Mouse (Mus musculus) kidney, adult 2 months (tissue): ENCODE measurements around the gene Cpn1. TPM values are rescaled to one million over a fixed set of nuclear protein-coding genes. Genes with fewer than 3 reads are reported as not detected.

Source experiments
- DNase-seq: peaks from one replicate; pipeline ENCODE4 v3.0.0; 2021
- H3K27ac ChIP-seq: fragments of 200-500 bp; 2 replicates; pipeline ENCODE4 v1.5.1; 2012; ENCODE audit warnings: low read depth, low read length, control low read depth, inconsistent platforms; ENCODE audit not compliant: insufficient read depth
- H3K27me3 ChIP-seq: fragments of 200-500 bp; replicated peaks from 2 replicates; pipeline ENCODE4 v1.6.1; 2012; ENCODE audit warnings: mild to moderate bottlenecking, moderate library complexity, low read length, inconsistent platforms; ENCODE audit not compliant: control insufficient read depth, insufficient read depth
- H3K36me3 ChIP-seq: fragments of 200-500 bp; 2 replicates; pipeline ENCODE4 v1.6.1; 2012; ENCODE audit warnings: mild to moderate bottlenecking, moderate library complexity, low read length, inconsistent platforms; ENCODE audit not compliant: control insufficient read depth, insufficient read depth
- H3K4me1 ChIP-seq: fragments of 200-500 bp; 2 replicates; pipeline ENCODE4 v1.6.1; 2011; ENCODE audit warnings: low read length; ENCODE audit not compliant: control insufficient read depth, insufficient read depth
- H3K4me3 ChIP-seq: fragments of 200-500 bp; 2 replicates; pipeline ENCODE4 v1.5.1; 2011; ENCODE audit warnings: mild to moderate bottlenecking, low read depth, low read length, control low read depth; ENCODE audit not compliant: insufficient read depth
- CTCF ChIP-seq: fragments of 200-500 bp; conservative IDR thresholded peaks from 2 replicates; pipeline ENCODE4 v1.5.1; 2011; ENCODE audit warnings: low read depth, mild to moderate bottlenecking, control low read depth, low read length, moderate library complexity, mixed read lengths; ENCODE audit not compliant: insufficient read depth, insufficient read length
- POLR2A ChIP-seq: fragments of 200-500 bp; IDR thresholded peaks from one replicate; pipeline ENCODE4 v1.6.1; 2011; ENCODE audit warnings: low read depth, low read length, control low read depth
- WGBS: fragments of 180-500 bp; shearing (Covaris S2); methylation state at CpG from one replicate; pipeline ENCODE4 v1.1.7; 2018; 5-methylcytosine and 5-hydroxymethylcytosine counted together
- polyA plus RNA-seq: library from polyadenylated mRNA; depleted of rRNA; stranded (reverse); fragments of >200 nt; gene quantifications from 2 replicates; pipeline ENCODE4 v1.2.3, GENCODE M21; 2012

The Cpn1 gene
- polyA plus RNA-seq, 1 experiment: 103 TPM

GRCm38 (mm10) chr19:44000720-44001119 lies 14.4 kb upstream of the Cpn1 start:
- Histone ChIP-seq H3K4me3 (no peak overlapping the region), H3K36me3 (no peaks in the 10 kb centered on the region), H3K4me1 (no peaks in the 10 kb centered on the region), H3K27me3 (no peaks in the 10 kb centered on the region), H3K27ac (no peak overlapping the region)
- TF ChIP-seq POLR2A (no peak), CTCF (no peak)
- WGBS: 83% methylated on average over 5 of the region's 5 CpGs
- no peak for DNase-seq

GRCm38 (mm10) chr19:44000061-44000460 lies 13.7 kb upstream of the Cpn1 start:
- Histone ChIP-seq H3K27ac (no peak overlapping the region), H3K27me3 (no peaks in the 10 kb centered on the region), H3K36me3 (no peaks in the 10 kb centered on the region), H3K4me3 (no peak overlapping the region), H3K4me1 (no peaks in the 10 kb centered on the region)
- TF ChIP-seq CTCF: no peak
- TF ChIP-seq POLR2A: no peak
- 84% methylated on average over 1 of the region's 1 CpGs for WGBS
- DNase-seq: no peak

DNA sequence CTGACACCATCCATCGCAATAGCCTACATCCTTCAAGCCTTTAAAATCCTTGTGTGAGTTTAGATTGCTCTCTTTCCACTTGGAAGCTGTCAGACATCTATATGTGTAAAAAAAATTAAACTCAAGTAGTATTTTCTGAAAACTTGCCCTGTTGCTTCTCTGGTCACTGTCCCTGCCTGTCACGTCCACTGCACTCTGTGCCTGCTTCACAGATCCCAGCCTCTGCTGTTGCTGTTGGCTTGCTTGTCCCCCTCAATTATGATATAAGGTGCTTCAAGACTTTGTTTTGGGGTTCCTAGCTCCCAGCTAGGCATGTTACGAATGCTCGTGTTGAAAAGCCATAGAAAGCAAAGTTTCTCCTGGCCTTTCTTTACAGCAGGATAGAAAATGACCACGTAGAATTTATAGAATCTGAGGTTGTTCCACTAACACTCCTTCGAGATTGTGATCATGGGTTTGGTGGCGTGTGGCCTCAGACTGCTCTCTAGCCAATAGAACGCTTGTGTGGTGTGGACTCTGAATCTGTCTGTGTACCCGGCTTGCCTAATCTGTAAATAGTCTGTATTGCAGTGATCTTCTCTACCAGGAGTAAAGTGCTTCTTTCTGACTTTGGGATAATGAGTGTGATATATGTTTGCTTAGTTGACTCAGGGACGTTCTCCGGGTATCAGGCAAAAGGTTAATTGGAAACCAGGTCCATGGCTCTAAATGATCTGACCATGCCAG lies 12.6 kb upstream of the Cpn1 start:
- Histone ChIP-seq H3K4me3 (no peak overlapping the region), H3K36me3 (no peaks in the 10 kb centered on the region), H3K27me3 (no peaks in the 10 kb centered on the region), H3K27ac (no peak overlapping the region), H3K4me1 (no peaks in the 10 kb centered on the region)
- WGBS: 69% methylated on average over 11 of the region's 11 CpGs
- TF ChIP-seq CTCF (no peak), POLR2A (no peak)
- no peak for DNase-seq

DNA sequence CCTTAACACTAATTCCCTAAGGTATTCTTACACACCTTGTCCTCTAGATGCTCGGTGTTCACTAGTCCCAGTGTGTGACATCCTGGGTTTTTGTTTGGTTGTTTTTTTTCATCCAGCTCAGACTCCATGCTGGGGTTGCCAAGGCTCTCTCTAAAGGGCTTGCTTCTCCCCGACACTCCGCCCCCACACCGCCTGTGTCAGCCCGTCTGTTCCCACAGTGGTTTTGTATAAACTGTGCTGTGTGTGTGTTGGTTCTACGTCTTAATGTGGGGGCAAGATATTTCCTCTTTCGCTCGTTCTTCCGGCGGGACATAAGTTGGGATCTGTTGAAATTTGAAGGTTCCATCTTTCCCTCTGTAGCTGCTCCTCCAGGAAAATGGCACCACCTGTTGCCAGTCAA lies 11.7 kb upstream of the Cpn1 start:
- DNase-seq: no peak
- Histone ChIP-seq H3K4me3 (no peak overlapping the region), H3K27me3 (no peaks in the 10 kb centered on the region), H3K4me1 (no peaks in the 10 kb centered on the region), H3K27ac (no peak overlapping the region), H3K36me3 (no peaks in the 10 kb centered on the region)
- 85% methylated on average over 10 of the region's 10 CpGs for WGBS
- TF ChIP-seq CTCF (no peak), POLR2A (no peak)

- no peak overlapping the region for H3K27ac ChIP-seq
- no peaks in the 10 kb centered on the region for H3K4me1 ChIP-seq
- no peaks in the 10 kb centered on the region for H3K36me3 ChIP-seq
- no peaks in the 10 kb centered on the region for H3K27me3 ChIP-seq
- DNase-seq: no peak
- TF ChIP-seq POLR2A: no peak
- no peak for TF ChIP-seq CTCF
- no peak overlapping the region for H3K4me3 ChIP-seq
- 71% methylated on average over 7 of the region's 7 CpGs for WGBS
Observed at GRCm38 (mm10) chr19:43995427-43995826, 9.1 kb upstream of the Cpn1 start.

- Histone ChIP-seq H3K4me3 (no peak overlapping the region), H3K27me3 (no peaks in the 10 kb centered on the region), H3K4me1 (no peaks in the 10 kb centered on the region), H3K27ac (no peak overlapping the region), H3K36me3 (no peaks in the 10 kb centered on the region)
- no peak for DNase-seq
- 83% methylated on average over 4 of the region's 4 CpGs for WGBS
- no peak for TF ChIP-seq CTCF
- TF ChIP-seq POLR2A: no peak
Observed at GRCm38 (mm10) chr19:43992464-43992863, 6.1 kb upstream of the Cpn1 start.

- no peak overlapping the region for H3K4me3 ChIP-seq
- H3K27ac ChIP-seq: no peak overlapping the region
- no peaks in the 10 kb centered on the region for H3K27me3 ChIP-seq
- H3K36me3 ChIP-seq: no peaks in the 10 kb centered on the region
- TF ChIP-seq CTCF (no peak), POLR2A (no peak)
- no peak for DNase-seq
- peaks cover 3% of the 10 kb centered on the region; the same call in 1 of the 2 replicates for H3K4me1 ChIP-seq
- WGBS: 74% methylated on average over 8 of the region's 8 CpGs
Observed at GRCm38 (mm10) chr19:43990362-43990761, 4.0 kb upstream of the Cpn1 start.
